Mouse (Mus musculus): ENCODE measurements around the gene Slc26a8. TPM values are rescaled to one million over a fixed set of nuclear protein-coding genes. Genes with fewer than 3 reads are reported as not detected.

Gene Slc26a8
- polyA plus RNA-seq, 1 experiment from 2014 or later = 0.07 TPM

DNA sequence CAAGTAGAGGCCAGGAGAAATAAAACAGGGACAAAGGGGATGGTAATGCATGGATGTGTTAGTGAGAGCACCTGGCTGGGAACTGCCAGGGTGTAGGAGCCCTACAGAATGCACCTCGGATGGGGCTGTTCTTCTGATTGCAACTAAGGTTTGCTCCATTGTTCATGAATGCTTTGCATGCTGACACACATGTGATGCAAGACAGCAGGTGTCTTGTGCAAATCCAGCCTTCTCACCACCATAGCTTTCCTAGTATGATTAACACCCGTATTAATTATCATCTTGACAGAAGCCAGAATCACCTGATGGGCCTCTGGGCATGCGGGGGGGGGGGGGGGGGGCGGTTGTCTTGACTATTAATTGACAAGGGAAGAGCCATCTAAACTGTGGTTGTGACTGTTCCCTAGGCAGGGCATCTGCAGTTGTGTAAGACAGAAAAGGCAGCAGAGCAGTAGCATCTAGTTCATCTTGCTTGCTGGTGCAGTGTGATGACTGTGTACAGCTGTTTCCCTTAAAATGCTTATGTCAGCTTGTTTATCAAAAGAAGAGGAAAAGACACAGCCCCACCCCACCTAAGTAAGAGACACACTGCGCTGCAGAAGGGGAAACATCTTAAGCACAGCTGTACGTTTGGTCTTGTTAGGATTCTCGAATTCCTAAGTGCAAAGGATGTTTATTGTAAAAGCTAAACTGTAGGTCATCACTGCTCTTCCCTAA, 26.0 kb upstream of the Slc26a8 start:
- Histone ChIP-seq H3K9me3 (replicated peaks; ENCODE audit: control insufficient read depth, low read length) (no peaks in the 10 kb centered on the region), H3K4me3 (ENCODE audit: low read depth, low read length) (no peak overlapping the region), H3K27ac (ENCODE audit: low read length) (no peak overlapping the region), H3K4me1 (ENCODE audit: control insufficient read depth, low read depth, low read length) (peaks cover 4% of the 10 kb centered on the region), H3K4me2 (ENCODE audit: low read depth, low read length) (no peak overlapping the region), H3K27me3 (ENCODE audit: control insufficient read depth, insufficient read depth, low read depth, low read length) (no peaks in the 10 kb centered on the region), H3K36me3 (ENCODE audit: control insufficient read depth, insufficient read depth) (peaks cover 33% of the 10 kb centered on the region), H3K9ac (ENCODE audit: low read depth, low read length) (no peak overlapping the region)
- ATAC-seq (ENCODE audit: low read depth) = no peak
- WGBS (ENCODE audit: insufficient replicate concordance) = 63% methylated on average over 7 of the region's 7 CpGs

- Histone ChIP-seq H3K4me1 (ENCODE audit: control insufficient read depth, low read depth, low read length) (peaks cover 16% of the 10 kb centered on the region), H3K36me3 (ENCODE audit: control insufficient read depth, insufficient read depth) (peaks cover 30% of the 10 kb centered on the region), H3K27me3 (ENCODE audit: control insufficient read depth, insufficient read depth, low read depth, low read length) (no peaks in the 10 kb centered on the region), H3K4me3 (ENCODE audit: low read depth, low read length) (no peak overlapping the region), H3K9me3 (replicated peaks; ENCODE audit: control insufficient read depth, low read length) (no peaks in the 10 kb centered on the region), H3K27ac (ENCODE audit: low read length) (no peak overlapping the region), H3K4me2 (ENCODE audit: low read depth, low read length) (no peak overlapping the region), H3K9ac (ENCODE audit: low read depth, low read length) (no peak overlapping the region)
- WGBS (ENCODE audit: insufficient replicate concordance) = 92% methylated on average over 3 of the region's 3 CpGs
- ATAC-seq (ENCODE audit: low read depth) = no peak
These were observed 24.0 kb upstream of the Slc26a8 start for GRCm38 (mm10) chr17:28714006-28714405.

GRCm38 (mm10) chr17:28712305-28712704, 22.3 kb upstream of the Slc26a8 start:
- H3K4me2 ChIP-seq (ENCODE audit: low read depth, low read length) = no peak overlapping the region
- no peak overlapping the region for H3K4me3 ChIP-seq (ENCODE audit: low read depth, low read length)
- H3K9ac ChIP-seq (ENCODE audit: low read depth, low read length) = no peak overlapping the region
- H3K9me3 ChIP-seq (replicated peaks; ENCODE audit: control insufficient read depth, low read length) = no peaks in the 10 kb centered on the region
- WGBS (ENCODE audit: insufficient replicate concordance) = 69% methylated on average over 6 of the region's 6 CpGs
- H3K36me3 ChIP-seq (ENCODE audit: control insufficient read depth, insufficient read depth) = peaks cover 22% of the 10 kb centered on the region
- H3K27ac ChIP-seq (ENCODE audit: low read length) = no peak overlapping the region
- H3K27me3 ChIP-seq (ENCODE audit: control insufficient read depth, insufficient read depth, low read depth, low read length) = no peaks in the 10 kb centered on the region
- ATAC-seq (ENCODE audit: low read depth) = no peak
- H3K4me1 ChIP-seq (ENCODE audit: control insufficient read depth, low read depth, low read length) = peaks cover 21% of the 10 kb centered on the region

- Histone ChIP-seq H3K4me1 (ENCODE audit: control insufficient read depth, low read depth, low read length) (peaks cover 27% of the 10 kb centered on the region), H3K27me3 (ENCODE audit: control insufficient read depth, insufficient read depth, low read depth, low read length) (no peaks in the 10 kb centered on the region), H3K27ac (ENCODE audit: low read length) (no peak overlapping the region), H3K9ac (ENCODE audit: low read depth, low read length) (no peak overlapping the region), H3K4me2 (ENCODE audit: low read depth, low read length) (no peak overlapping the region), H3K4me3 (ENCODE audit: low read depth, low read length) (no peak overlapping the region), H3K9me3 (replicated peaks; ENCODE audit: control insufficient read depth, low read length) (no peaks in the 10 kb centered on the region), H3K36me3 (ENCODE audit: control insufficient read depth, insufficient read depth) (peaks cover 18% of the 10 kb centered on the region)
- 77% methylated on average over 6 of the region's 6 CpGs for WGBS (ENCODE audit: insufficient replicate concordance)
- 0 out of 2 replicates have a peak, but pooled peaks have one; percentile 54 for ATAC-seq (ENCODE audit: low read depth)
These were observed 21.2 kb upstream of the Slc26a8 start for GRCm38 (mm10) chr17:28711237-28711636.

GRCm38 (mm10) chr17:28710291-28710688, 20.3 kb upstream of the Slc26a8 start:
- H3K9ac ChIP-seq (ENCODE audit: low read depth, low read length) = no peak overlapping the region
- no peak overlapping the region for H3K27ac ChIP-seq (ENCODE audit: low read length)
- peaks cover 13% of the 10 kb centered on the region for H3K36me3 ChIP-seq (ENCODE audit: control insufficient read depth, insufficient read depth)
- peaks cover 27% of the 10 kb centered on the region for H3K4me1 ChIP-seq (ENCODE audit: control insufficient read depth, low read depth, low read length)
- no peak overlapping the region for H3K4me3 ChIP-seq (ENCODE audit: low read depth, low read length)
- H3K4me2 ChIP-seq (ENCODE audit: low read depth, low read length) = no peak overlapping the region
- no peak for ATAC-seq (ENCODE audit: low read depth)
- 78% methylated on average over 8 of the region's 8 CpGs for WGBS (ENCODE audit: insufficient replicate concordance)
- H3K9me3 ChIP-seq (replicated peaks; ENCODE audit: control insufficient read depth, low read length) = no peaks in the 10 kb centered on the region
- H3K27me3 ChIP-seq (ENCODE audit: control insufficient read depth, insufficient read depth, low read depth, low read length) = no peaks in the 10 kb centered on the region

DNA sequence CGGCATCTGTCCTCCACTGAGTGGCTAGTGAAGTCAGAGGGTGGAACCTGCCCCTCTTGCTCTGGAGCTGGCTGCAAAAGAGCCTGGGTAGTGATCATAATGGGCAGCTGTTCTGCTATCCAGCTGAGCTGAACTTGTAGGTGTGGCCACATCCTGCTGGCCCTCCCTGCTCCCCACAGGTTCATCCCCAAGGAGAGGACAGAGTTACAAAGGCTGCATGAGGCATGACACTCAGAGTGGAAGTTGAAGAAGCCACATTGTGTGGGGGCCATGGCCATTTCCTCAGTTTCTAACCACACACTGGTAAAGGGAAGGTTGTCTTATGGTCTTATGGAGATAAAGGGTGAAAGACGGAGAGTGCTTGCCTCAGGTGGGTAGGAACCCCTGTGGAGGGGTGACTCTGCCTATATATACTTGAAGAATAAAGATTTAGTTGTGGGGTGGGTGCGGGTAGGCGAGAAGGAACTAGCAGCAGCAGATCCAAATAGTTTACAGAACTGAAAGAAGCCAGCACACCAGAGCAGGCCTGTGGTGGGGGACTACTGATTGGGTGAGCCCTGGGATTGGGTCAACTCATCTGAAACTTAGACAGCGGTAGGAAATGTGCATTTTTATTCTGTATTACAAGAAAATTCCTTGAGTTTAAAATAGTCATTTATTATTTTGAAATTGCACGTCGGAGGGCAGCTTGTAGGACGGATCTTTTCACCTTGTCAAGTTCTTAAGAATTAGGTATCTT, 19.7 kb upstream of the Slc26a8 start:
- H3K9me3 ChIP-seq (replicated peaks; ENCODE audit: control insufficient read depth, low read length) = no peaks in the 10 kb centered on the region
- H3K4me2 ChIP-seq (ENCODE audit: low read depth, low read length) = no peak overlapping the region
- no peak for ATAC-seq (ENCODE audit: low read depth)
- H3K4me3 ChIP-seq (ENCODE audit: low read depth, low read length) = no peak overlapping the region
- no peaks in the 10 kb centered on the region for H3K27me3 ChIP-seq (ENCODE audit: control insufficient read depth, insufficient read depth, low read depth, low read length)
- H3K9ac ChIP-seq (ENCODE audit: low read depth, low read length) = no peak overlapping the region
- 54% methylated on average over 8 of the region's 8 CpGs for WGBS (ENCODE audit: insufficient replicate concordance)
- H3K27ac ChIP-seq (ENCODE audit: low read length) = peak overlapping the region; percentile 44; the same call in 1 of the 2 replicates
- H3K36me3 ChIP-seq (ENCODE audit: control insufficient read depth, insufficient read depth) = peaks cover 9% of the 10 kb centered on the region
- H3K4me1 ChIP-seq (ENCODE audit: control insufficient read depth, low read depth, low read length) = peaks cover 27% of the 10 kb centered on the region

DNA sequence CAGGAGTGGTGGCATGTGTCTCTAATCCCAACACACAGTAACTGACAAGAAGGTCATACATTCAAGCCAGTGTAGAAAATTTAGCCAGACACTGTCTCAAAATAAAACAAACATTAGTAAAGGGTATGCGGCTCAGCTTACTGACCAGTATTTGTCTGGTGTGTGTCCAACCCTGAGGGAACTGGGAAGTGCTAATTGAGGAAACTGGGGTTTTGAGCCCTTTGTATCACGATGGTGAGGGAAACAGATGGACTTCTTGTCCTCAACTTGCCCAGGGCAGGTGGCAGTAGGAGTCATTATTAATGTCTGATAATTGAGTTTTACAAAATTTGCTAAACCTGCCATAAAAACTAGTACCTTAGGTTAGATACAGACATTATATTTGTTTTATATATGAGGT, 19.0 kb upstream of the Slc26a8 start:
- H3K36me3 ChIP-seq (ENCODE audit: control insufficient read depth, insufficient read depth) = peaks cover 4% of the 10 kb centered on the region
- 15% methylated on average over 2 of the region's 2 CpGs for WGBS (ENCODE audit: insufficient replicate concordance)
- H3K27me3 ChIP-seq (ENCODE audit: control insufficient read depth, insufficient read depth, low read depth, low read length) = no peaks in the 10 kb centered on the region
- no peak overlapping the region for H3K27ac ChIP-seq (ENCODE audit: low read length)
- no peak for ATAC-seq (ENCODE audit: low read depth)
- H3K9me3 ChIP-seq (replicated peaks; ENCODE audit: control insufficient read depth, low read length) = no peaks in the 10 kb centered on the region
- no peak overlapping the region for H3K4me2 ChIP-seq (ENCODE audit: low read depth, low read length)
- peaks cover 27% of the 10 kb centered on the region for H3K4me1 ChIP-seq (ENCODE audit: control insufficient read depth, low read depth, low read length)
- H3K9ac ChIP-seq (ENCODE audit: low read depth, low read length) = no peak overlapping the region
- H3K4me3 ChIP-seq (ENCODE audit: low read depth, low read length) = no peak overlapping the region

GRCm38 (mm10) chr17:28707816-28708215, 17.8 kb upstream of the Slc26a8 start:
- Histone ChIP-seq H3K27me3 (ENCODE audit: control insufficient read depth, insufficient read depth, low read depth, low read length) (no peaks in the 10 kb centered on the region), H3K9ac (ENCODE audit: low read depth, low read length) (no peak overlapping the region), H3K9me3 (replicated peaks; ENCODE audit: control insufficient read depth, low read length) (no peaks in the 10 kb centered on the region), H3K36me3 (ENCODE audit: control insufficient read depth, insufficient read depth) (no peaks in the 10 kb centered on the region), H3K4me3 (ENCODE audit: low read depth, low read length) (no peak overlapping the region), H3K27ac (ENCODE audit: low read length) (no peak overlapping the region), H3K4me1 (ENCODE audit: control insufficient read depth, low read depth, low read length) (peaks cover 27% of the 10 kb centered on the region), H3K4me2 (ENCODE audit: low read depth, low read length) (no peak overlapping the region)
- 50% methylated on average over 2 of the region's 2 CpGs for WGBS (ENCODE audit: insufficient replicate concordance)
- ATAC-seq (ENCODE audit: low read depth) = no peak

GRCm38 (mm10) chr17:28707136-28707627, 17.1 kb upstream of the Slc26a8 start:
- Histone ChIP-seq H3K4me1 (ENCODE audit: control insufficient read depth, low read depth, low read length) (peaks cover 28% of the 10 kb centered on the region), H3K27ac (ENCODE audit: low read length) (no peak overlapping the region), H3K9me3 (replicated peaks; ENCODE audit: control insufficient read depth, low read length) (no peaks in the 10 kb centered on the region), H3K4me2 (ENCODE audit: low read depth, low read length) (no peak overlapping the region), H3K9ac (ENCODE audit: low read depth, low read length) (no peak overlapping the region), H3K4me3 (ENCODE audit: low read depth, low read length) (no peak overlapping the region), H3K36me3 (ENCODE audit: control insufficient read depth, insufficient read depth) (no peaks in the 10 kb centered on the region), H3K27me3 (ENCODE audit: control insufficient read depth, insufficient read depth, low read depth, low read length) (no peaks in the 10 kb centered on the region)
- 80% methylated on average over 3 of the region's 3 CpGs for WGBS (ENCODE audit: insufficient replicate concordance)
- no peak for ATAC-seq (ENCODE audit: low read depth)

Data from liver, embryonic 16.5 days (tissue).